Mouse (Mus musculus) midbrain, postnatal 0 days (tissue): ENCODE results near the gene Map4. TPM values are rescaled to one million over a fixed set of nuclear protein-coding genes. Genes with fewer than 3 reads are reported as not detected.

ENCODE experiments used
- ATAC-seq: fragments of 200-750 bp; cut with Nextera tagmentation; 2 replicates; pipeline ENCODE4 v1.8.0; 2017; ENCODE audit warnings: moderate number of reproducible peaks, mild to moderate bottlenecking, moderate TSS enrichment, moderate library complexity; ENCODE audit not compliant: low FRiP score
- DNase-seq: peaks from one replicate; pipeline ENCODE4 v3.0.0-alpha.2; 2015; ENCODE audit warnings: low spot score
- H3K27ac ChIP-seq: fragments of 300-500 bp; sonication (generic); 2 replicates; pipeline ENCODE4 v1.5.1; 2014; ENCODE audit warnings: low read depth, mild to moderate bottlenecking, low read length, mixed read lengths
- H3K27me3 ChIP-seq: fragments of 300-500 bp; sonication (generic); 2 replicates; pipeline ENCODE4 v1.6.1; 2014; ENCODE audit warnings: low read length, control low read depth, mixed read lengths; ENCODE audit not compliant: insufficient read depth
- H3K36me3 ChIP-seq: fragments of 300-500 bp; sonication (generic); 2 replicates; pipeline ENCODE4 v1.6.1; 2014; ENCODE audit warnings: low read length, control low read depth, mixed read lengths; ENCODE audit not compliant: insufficient read depth
- H3K4me1 ChIP-seq: fragments of 300-500 bp; sonication (generic); 2 replicates; pipeline ENCODE4 v1.6.1; 2014; ENCODE audit warnings: mild to moderate bottlenecking, control low read depth, antibody characterized with exemption, low read length, mixed read lengths; ENCODE audit not compliant: insufficient read depth
- H3K4me2 ChIP-seq: fragments of 300-500 bp; sonication (generic); 2 replicates; pipeline ENCODE4 v1.6.1; 2014; ENCODE audit warnings: low read depth, mild to moderate bottlenecking, low read length, mixed read lengths; ENCODE audit not compliant: poor library complexity, severe bottlenecking
- H3K4me3 ChIP-seq: fragments of 300-500 bp; sonication (generic); 2 replicates; pipeline ENCODE4 v1.5.1; 2014; ENCODE audit warnings: low read depth, mild to moderate bottlenecking, low read length, moderate library complexity
- H3K9ac ChIP-seq: fragments of 300-500 bp; sonication (generic); replicated peaks from 2 replicates; pipeline ENCODE4 v1.6.1; 2014; ENCODE audit warnings: mild to moderate bottlenecking, low read length, moderate library complexity, mixed read lengths; ENCODE audit not compliant: poor library complexity, severe bottlenecking
- H3K9me3 ChIP-seq: fragments of 300-500 bp; sonication (generic); 2 replicates; pipeline ENCODE4 v1.6.1; 2016; ENCODE audit warnings: low read length, control low read depth
- CTCF ChIP-seq: IDR thresholded peaks from 2 replicates; pipeline ENCODE4 v1.5.1; 2016; ENCODE audit warnings: antibody characterized with exemption, mild to moderate bottlenecking
- WGBS: fragments of 180-500 bp; shearing (Covaris S2); extraction: QIAGEN DNeasy Blood & Tissue Kit; methylation state at CpG from one replicate; pipeline ENCODE4 v1.1.7; 2014; 5-methylcytosine and 5-hydroxymethylcytosine counted together
- polyA plus RNA-seq: library from polyadenylated mRNA; unstranded; fragments of >200 nt; fragmentation: Nextera tagmentation; extraction: Ambion mirVana; gene quantifications from 2 replicates; pipeline ENCODE4 v1.2.1, GENCODE M21; 2015
- total RNA-seq: library from RNA; depleted of rRNA; stranded (reverse); fragments of >200 nt; gene quantifications from 2 replicates; pipeline ENCODE4 v1.2.3, GENCODE M21; 2014

The Map4 gene
- total and polyA plus RNA-seq, 2 experiments from 2014 or later = 225 to 293 TPM

DNA sequence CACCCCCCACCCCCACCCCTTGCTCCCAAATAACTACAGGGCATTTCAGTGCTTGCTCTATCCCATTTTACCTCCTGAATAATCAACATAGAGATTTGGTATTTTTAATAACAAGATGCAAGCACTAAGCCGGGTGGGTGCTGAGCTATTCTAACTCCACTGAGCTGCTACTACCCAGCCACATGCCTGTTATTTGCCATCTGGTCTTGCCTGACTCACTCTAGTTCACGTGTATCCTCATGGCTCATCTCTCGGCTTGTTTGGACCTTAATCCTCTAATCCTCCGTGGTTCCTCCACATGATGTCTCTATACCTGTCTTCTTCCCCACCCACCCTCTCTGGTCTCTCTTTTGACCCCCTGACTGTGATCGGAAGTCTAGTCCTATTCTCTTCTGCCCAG, 89.1 kb downstream of the Map4 start:
- no peak for TF ChIP-seq CTCF
- H3K9ac ChIP-seq = no peak overlapping the region
- no peak overlapping the region for H3K4me3 ChIP-seq
- H3K4me2 ChIP-seq = no peak overlapping the region
- H3K36me3 ChIP-seq = no peaks in the 10 kb centered on the region
- no peak for ATAC-seq
- no peak for DNase-seq
- 51% methylated on average over 5 of the region's 5 CpGs for WGBS
- no peaks in the 10 kb centered on the region for H3K9me3 ChIP-seq
- no peaks in the 10 kb centered on the region for H3K27me3 ChIP-seq
- H3K27ac ChIP-seq = no peak overlapping the region
- no peaks in the 10 kb centered on the region for H3K4me1 ChIP-seq

DNA sequence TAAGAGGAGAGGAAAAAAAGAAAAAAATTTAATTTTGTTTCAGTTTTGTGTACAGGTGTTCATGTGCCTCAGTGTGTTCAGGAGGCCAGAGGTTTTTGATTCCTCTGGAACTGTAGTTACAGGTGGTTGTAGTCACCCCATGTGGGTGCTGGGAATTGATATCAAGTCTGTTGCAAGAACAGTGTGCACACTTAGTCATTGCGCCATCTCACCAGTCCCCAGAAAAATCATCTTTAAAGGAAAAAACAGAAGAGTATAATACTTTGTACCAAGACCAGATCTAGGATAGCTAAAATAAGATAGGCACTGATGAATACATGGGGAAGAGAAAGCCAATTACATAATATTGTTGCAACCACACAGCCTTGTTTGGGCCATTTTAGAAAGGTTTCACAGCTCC, 90.2 kb downstream of the Map4 start:
- ATAC-seq (no peak), DNase-seq (no peak)
- Histone ChIP-seq H3K4me2 (no peak overlapping the region), H3K4me1 (no peaks in the 10 kb centered on the region), H3K27ac (no peak overlapping the region), H3K27me3 (no peaks in the 10 kb centered on the region), H3K9me3 (no peaks in the 10 kb centered on the region), H3K36me3 (no peaks in the 10 kb centered on the region), H3K9ac (no peak overlapping the region), H3K4me3 (no peak overlapping the region)
- 100% methylated on average over 1 of the region's 1 CpGs for WGBS
- no peak for TF ChIP-seq CTCF

DNA sequence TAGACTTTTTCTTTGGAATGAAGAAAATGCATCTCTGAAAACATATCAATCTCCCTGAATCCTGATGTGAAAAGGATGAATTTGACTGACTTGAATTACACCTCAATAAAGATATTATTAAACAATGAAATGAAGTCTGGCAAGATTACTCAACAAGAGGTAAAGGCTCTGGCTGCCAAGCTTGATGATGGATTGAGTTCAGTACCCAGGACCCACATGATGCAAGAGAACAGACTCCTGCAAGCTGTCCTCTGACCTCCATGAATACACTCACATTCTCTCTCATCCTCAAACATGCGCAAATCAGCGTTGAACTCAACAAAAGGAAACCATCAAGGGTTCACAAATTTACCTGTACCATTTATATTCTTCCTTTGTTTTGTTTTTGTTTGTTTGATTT, 90.9 kb downstream of the Map4 start:
- Histone ChIP-seq H3K27me3 (no peaks in the 10 kb centered on the region), H3K9me3 (no peaks in the 10 kb centered on the region), H3K4me3 (no peak overlapping the region), H3K36me3 (no peaks in the 10 kb centered on the region), H3K4me2 (no peak overlapping the region), H3K4me1 (no peaks in the 10 kb centered on the region), H3K27ac (no peak overlapping the region), H3K9ac (no peak overlapping the region)
- 95% methylated on average over 2 of the region's 2 CpGs for WGBS
- ATAC-seq = no peak
- no peak for DNase-seq
- TF ChIP-seq CTCF = no peak

DNA sequence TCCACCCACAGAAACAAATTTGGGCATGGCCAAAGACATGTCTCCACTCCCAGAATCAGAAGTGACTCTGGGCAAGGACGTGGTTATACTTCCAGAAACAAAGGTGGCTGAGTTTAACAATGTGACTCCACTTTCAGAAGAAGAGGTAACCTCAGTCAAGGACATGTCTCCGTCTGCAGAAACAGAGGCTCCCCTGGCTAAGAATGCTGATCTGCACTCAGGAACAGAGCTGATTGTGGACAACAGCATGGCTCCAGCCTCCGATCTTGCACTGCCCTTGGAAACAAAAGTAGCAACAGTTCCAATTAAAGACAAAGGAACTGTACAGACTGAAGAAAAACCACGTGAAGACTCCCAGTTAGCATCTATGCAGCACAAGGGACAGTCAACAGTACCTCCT, 103.8 kb downstream of the Map4 start:
- ATAC-seq (no peak), DNase-seq (no peak)
- no peak for TF ChIP-seq CTCF
- 79% methylated on average over 4 of the region's 4 CpGs for WGBS
- Histone ChIP-seq H3K4me1 (no peaks in the 10 kb centered on the region), H3K9ac (no peak overlapping the region), H3K27ac (no peak overlapping the region), H3K4me2 (no peak overlapping the region), H3K27me3 (no peaks in the 10 kb centered on the region), H3K9me3 (no peaks in the 10 kb centered on the region), H3K36me3 (peaks cover 32% of the 10 kb centered on the region), H3K4me3 (no peak overlapping the region)

DNA sequence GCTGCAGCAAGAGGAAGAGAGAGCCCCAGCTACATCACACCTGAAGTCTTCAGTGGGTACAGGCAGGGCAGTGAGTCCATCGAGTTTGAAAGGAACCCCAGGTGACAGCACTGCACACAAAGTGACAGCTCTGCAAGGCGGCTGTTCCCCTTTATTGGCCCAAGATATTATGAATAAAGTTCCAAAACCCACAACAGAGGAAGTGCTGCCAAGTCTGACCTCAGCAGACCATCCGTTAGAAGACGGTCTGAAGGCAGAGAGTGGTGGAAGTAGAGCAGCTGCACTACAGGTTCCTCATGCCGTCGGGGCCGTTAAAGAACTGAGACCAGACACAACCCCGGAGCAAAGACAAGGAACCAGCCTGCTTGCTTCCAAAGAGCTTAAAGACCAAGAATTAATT, 106.6 kb downstream of the Map4 start:
- Histone ChIP-seq H3K4me3 (no peak overlapping the region), H3K9me3 (no peaks in the 10 kb centered on the region), H3K36me3 (peaks cover 36% of the 10 kb centered on the region), H3K4me1 (no peaks in the 10 kb centered on the region), H3K27me3 (no peaks in the 10 kb centered on the region), H3K4me2 (no peak overlapping the region), H3K27ac (0 out of 2 replicates have a peak overlapping the region, but pooled peaks have one; percentile 47), H3K9ac (no peak overlapping the region)
- DNase-seq (no peak), ATAC-seq (no peak)
- no peak for TF ChIP-seq CTCF
- 85% methylated on average over 8 of the region's 8 CpGs for WGBS

DNA sequence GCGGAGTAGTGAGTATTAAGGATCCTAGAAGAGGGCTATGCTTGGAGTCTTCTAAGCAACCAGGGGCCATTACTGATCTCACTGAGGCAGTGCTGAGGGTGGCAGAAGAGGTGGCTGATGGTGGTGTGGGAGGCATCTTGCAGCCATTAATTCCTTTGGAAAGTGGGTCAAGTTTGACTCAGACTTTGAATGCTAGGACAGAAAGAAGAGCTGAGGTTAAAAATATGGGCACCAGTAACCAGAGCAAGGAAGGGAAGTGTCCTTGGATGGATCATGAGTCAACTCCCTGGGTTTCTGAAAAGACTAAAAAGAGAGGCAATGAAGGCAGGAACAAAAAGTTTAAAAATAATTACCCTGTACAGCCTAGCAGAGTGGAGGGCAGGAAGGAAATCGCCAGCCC, 107.2 kb downstream of the Map4 start:
- no peak overlapping the region for H3K9ac ChIP-seq
- no peak overlapping the region for H3K4me2 ChIP-seq
- peaks cover 36% of the 10 kb centered on the region for H3K36me3 ChIP-seq
- no peaks in the 10 kb centered on the region for H3K4me1 ChIP-seq
- no peak for DNase-seq
- WGBS = 94% methylated on average over 2 of the region's 2 CpGs
- ATAC-seq = no peak
- H3K27ac ChIP-seq = peak overlapping the region; percentile 47; the same call in 1 of the 2 replicates
- no peak for TF ChIP-seq CTCF
- no peaks in the 10 kb centered on the region for H3K9me3 ChIP-seq
- no peak overlapping the region for H3K4me3 ChIP-seq
- H3K27me3 ChIP-seq = no peaks in the 10 kb centered on the region

DNA sequence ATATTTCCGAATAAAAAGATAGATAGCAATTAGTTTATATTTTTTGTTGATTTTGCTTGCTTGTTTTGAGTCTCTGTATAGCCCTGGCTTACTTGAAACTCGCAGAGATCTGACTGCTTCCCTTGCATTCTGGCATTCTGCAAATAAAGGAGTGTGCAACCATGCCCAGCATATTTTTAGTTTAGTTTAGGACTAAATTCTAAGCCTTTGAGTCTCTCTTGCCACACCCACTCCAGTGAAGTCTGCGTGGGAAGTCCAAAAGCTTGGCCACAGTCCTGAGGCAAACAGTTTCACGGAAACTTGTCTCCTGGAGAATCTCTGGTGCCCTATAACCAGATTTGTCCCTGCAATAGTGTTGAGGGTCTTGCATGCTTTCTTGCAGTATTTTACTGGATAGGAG, 113.1 kb downstream of the Map4 start:
- Histone ChIP-seq H3K27ac (no peak overlapping the region), H3K4me1 (no peaks in the 10 kb centered on the region), H3K36me3 (peaks cover 4% of the 10 kb centered on the region; the same call in 1 of the 2 replicates), H3K9ac (no peak overlapping the region), H3K4me2 (no peak overlapping the region), H3K27me3 (no peaks in the 10 kb centered on the region), H3K9me3 (no peaks in the 10 kb centered on the region), H3K4me3 (no peak overlapping the region)
- TF ChIP-seq CTCF = no peak
- ATAC-seq = no peak
- no peak for DNase-seq
- WGBS = 93% methylated on average over 4 of the region's 4 CpGs
